Mouse (Mus musculus) gastrocnemius, adult 8-10 months (tissue): ENCODE results near the gene Gm11213. TPM values are rescaled to one million over a fixed set of nuclear protein-coding genes. Genes with fewer than 3 reads are reported as not detected.

Experiments
- DNase-seq, 2 experiments: peaks; one replicate each; pipeline ENCODE4 v3.0.0; 2022; ENCODE audit warnings: low spot score in 2 of 2
- total RNA-seq, 4 experiments: library from RNA; stranded (reverse); gene quantifications; 2 replicates each; pipeline ENCODE4 v1.2.4; 2022

Gm11213 gene
- total RNA-seq: not detected

GRCm38 (mm10) chr4:63604945-63605344 is at the start of gene Gm11213:
Gene Gm11213, minus strand, starts transcription at chr4:63605261.
- DNase-seq: no peak

GRCm38 (mm10) chr4:63654381-63654780 is 49.3 kb upstream of the Gm11213 start:
- no peak for DNase-seq

GRCm38 (mm10) chr4:63643956-63644726 is 39.1 kb upstream of the Gm11213 start:
- DNase-seq: no peak

DNA sequence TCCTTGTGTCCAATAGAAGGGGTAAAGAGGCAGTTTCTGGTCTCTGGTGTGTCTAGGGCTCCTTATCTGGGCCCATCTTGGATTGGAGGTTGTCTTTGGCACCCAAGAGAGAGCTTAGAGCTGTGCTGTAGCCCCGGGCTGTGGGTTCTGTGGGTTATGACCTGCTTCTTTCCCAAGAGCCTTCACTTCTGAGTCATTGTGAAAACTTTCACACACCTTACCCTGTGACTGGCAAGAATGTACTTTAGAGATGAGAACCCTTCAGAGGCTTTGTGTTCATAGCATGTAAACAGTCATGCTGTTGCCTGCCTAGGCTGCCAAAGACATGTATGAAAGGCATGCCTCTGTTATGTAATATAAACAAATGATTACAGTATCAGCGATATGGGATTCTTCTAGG is 34.8 kb upstream of the Gm11213 start:
- no peak for DNase-seq

GRCm38 (mm10) chr4:63638603-63639002 is 33.5 kb upstream of the Gm11213 start:
- no peak for DNase-seq

- DNase-seq: no peak
Measured at GRCm38 (mm10) chr4:63633181-63633580, 28.1 kb upstream of the Gm11213 start.

DNA sequence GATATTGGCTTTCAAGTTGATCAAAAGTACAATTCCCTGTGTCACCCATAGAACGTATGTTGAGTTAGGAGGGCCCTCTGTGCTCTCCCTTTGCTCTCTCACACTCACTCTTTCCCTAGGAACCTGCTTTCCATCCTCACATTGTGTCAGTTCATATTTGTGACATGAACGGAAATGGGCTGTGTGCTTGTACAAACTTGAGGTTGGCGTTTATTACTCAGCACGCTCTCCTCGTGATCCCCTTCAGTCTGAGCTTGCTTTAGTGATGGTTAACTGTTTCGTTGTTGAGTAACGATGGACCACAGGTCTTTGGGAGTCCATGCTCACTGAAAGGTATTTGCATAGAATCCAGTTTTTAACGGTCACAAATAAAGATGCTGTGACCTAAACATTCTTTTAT is 22.1 kb upstream of the Gm11213 start:
- DNase-seq: no peak

DNA sequence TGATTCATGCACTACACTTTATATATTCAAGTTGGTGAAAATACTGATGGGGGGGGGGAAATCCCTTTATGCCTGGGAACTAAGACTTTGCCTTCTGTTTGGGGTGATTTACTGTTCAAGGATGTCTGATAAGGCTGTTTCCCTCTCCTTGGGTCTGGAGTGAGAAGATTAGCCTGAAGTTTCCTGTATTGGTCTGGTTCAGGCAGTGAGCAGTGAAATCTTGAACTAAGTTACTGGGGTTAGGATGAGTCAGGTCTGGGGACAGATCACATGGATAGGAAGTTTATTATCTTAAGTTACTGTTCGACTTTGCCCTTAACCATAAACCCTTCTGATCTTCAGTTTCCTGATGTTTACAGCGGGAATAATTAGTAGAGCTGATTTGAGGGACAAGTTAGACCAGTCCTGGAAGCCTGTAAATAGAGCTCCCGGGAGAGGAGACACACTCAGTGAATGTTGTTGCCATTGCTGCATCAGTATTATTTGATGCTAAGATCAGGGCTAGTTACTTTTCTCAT is 20.6 kb upstream of the Gm11213 start:
- DNase-seq: no peak

GRCm38 (mm10) chr4:63622378-63622835 is 17.3 kb upstream of the Gm11213 start, which contains the start of gene Tex48:
Gene Tex48, minus strand, starts transcription at chr4:63622428.
- no peak for DNase-seq

GRCm38 (mm10) chr4:63621861-63622260 is 16.8 kb upstream of the Gm11213 start:
- DNase-seq: no peak

GRCm38 (mm10) chr4:63608391-63608790 is 3.3 kb upstream of the Gm11213 start:
- DNase-seq: no peak

DNA sequence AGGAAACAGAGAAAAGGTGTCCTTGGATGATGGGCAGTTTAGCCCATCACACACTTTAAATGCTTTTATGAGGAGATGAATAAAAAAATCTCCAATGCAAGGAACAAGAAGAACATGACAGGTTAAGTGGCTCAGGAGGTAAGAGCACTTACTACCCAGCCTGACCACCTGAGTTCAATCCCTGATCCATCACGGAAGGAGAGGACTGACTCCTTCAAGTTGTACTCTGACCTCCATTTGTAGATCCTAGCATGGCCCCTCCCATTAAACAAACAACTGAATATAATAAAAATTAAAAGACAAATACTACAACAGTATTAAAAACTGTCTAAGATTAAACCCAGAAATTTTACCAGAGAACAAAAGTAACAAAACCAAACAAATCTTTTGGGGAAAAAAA is 907 bp upstream of the Gm11213 start:
- DNase-seq: no peak

DNA sequence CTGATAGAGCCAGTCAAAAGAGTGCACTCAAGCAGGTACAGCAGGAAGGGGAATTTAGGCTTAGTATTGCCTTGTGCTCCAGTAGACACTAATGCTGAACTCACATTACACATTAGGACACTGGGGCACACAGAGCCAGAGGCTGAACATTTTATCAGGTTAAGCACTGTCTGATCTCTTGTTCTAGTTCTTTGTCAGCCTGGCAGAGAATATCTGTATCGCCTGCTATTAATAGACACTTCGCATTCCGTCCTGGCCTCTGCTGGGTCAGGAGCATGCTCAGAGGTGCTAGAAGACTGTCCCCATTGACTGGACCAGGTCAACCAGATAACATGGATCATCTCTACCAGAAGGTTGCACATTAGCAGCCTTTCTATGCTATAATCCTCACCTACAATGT is 484 bp upstream of the Gm11213 start:
- DNase-seq: no peak

- DNase-seq: no peak
Measured at GRCm38 (mm10) chr4:63601263-63601662, 3.8 kb downstream of the Gm11213 start.

- DNase-seq: no peak
Measured at GRCm38 (mm10) chr4:63600786-63601185, 4.3 kb downstream of the Gm11213 start.

DNA sequence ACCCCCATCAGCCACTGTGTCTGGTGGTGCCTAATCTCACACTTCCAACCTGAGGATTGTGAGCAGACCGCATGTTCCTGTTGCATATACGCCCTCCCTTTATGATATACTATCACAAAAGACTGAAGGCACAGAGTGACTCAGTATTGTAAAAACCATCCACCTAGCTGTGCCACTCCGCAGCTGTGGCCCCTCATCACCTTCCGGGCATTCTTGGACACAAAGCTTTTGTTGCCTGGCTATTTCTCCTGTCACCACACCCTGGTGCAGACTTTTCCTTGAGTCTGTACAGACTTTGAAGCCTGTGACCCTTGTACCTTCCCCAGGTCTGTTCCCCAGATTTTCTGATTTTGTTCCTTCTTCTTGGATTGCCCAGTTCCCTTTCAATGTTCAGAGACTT is 9.1 kb downstream of the Gm11213 start:
- DNase-seq: no peak

- DNase-seq: no peak
Measured at GRCm38 (mm10) chr4:63595259-63595658, 9.8 kb downstream of the Gm11213 start.

- peak; percentile 13 to 23 for DNase-seq
Measured at GRCm38 (mm10) chr4:63594459-63595110, 10.5 kb downstream of the Gm11213 start.

- DNase-seq: no peak
Measured at GRCm38 (mm10) chr4:63590538-63590937, 14.5 kb downstream of the Gm11213 start.

DNA sequence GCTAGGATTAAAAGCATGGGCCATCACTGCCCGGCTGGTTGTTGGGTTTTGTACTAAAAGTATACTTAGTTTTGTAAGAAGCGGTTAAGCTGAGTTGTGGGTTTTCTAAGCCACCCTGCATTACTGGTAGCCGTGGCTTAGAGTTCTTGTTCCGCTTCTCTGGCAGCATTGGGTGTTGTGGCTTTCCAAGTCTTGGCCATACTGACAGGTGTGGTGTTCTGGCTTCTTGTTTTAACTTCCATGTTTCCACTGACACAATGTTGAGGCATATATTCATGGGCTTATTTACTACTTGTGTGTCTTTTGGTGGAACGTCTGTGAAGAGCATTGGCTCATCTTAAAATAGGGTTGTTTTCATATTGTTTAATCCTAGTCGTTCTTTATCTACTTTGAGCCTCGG is 15.1 kb downstream of the Gm11213 start:
- no peak for DNase-seq

DNA sequence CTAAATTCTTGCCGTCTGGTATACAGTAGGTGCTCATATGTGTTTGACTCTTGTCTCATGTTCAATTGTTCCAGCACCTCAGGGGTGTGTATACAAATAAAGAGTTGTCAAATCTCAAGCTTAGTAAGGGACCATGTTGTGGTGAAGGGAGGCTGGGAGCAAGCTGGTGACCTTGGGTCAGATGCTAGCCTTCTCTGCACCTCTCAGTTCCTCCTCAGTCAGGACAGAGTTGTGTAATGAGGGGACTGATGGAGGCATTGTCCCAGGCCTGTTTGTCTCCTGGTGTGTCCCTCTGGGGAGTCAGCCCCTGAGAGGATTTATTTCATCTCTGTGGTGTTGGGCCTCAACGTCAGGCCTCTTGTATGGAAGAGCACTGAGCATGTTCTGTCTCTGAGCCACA is 18.8 kb downstream of the Gm11213 start:
- no peak for DNase-seq

- DNase-seq: no peak
Measured at GRCm38 (mm10) chr4:63585216-63585615, 19.8 kb downstream of the Gm11213 start.

DNA sequence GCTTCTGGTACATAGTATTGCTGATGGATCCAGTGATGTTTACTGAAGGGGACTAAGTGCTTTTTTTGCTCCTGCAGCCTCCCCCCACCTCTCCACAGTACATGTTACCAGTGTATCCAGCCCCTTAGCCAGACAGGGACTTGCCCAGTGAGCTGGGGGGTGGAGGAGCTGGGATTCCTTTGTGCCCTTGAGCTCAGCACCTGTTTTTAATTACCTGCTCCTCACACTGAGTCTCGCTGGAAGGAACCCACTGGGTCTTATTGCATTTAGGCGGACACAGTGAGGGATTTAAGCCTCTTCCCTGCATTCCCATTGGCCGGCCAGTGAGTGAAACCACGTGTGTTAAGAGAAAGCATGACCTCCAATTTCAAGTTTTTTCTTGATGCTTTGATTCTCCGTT is 22.5 kb downstream of the Gm11213 start:
- no peak for DNase-seq
